Mouse (Mus musculus) hindbrain, embryonic 15.5 days (tissue): ENCODE data around the gene Rpl32. TPM values are rescaled to one million over a fixed set of nuclear protein-coding genes. Genes with fewer than 3 reads are reported as not detected.
A peak's percentile ranks its signal among the peaks of the same experiment; 100 is the strongest.

Source experiments
- ATAC-seq: fragments of 200-750 bp; cut with Nextera tagmentation; 2 replicates; pipeline ENCODE4 v1.8.0; 2017; ENCODE audit warnings: low read depth, moderate number of reproducible peaks, moderate TSS enrichment; ENCODE audit not compliant: low FRiP score
- H3K27ac ChIP-seq: fragments of 300-500 bp; sonication (generic); replicated peaks from 2 replicates; pipeline ENCODE4 v1.5.1; 2015; ENCODE audit warnings: mild to moderate bottlenecking, inconsistent platforms
- H3K27me3 ChIP-seq: fragments of 300-500 bp; sonication (generic); 2 replicates; pipeline ENCODE4 v1.6.1; 2015; ENCODE audit warnings: control low read depth, inconsistent platforms
- H3K36me3 ChIP-seq: fragments of 300-500 bp; sonication (generic); 2 replicates; pipeline ENCODE4 v1.6.1; 2015; ENCODE audit warnings: control low read depth, inconsistent platforms
- H3K4me1 ChIP-seq: fragments of 300-500 bp; sonication (generic); replicated peaks from 2 replicates; pipeline ENCODE4 v1.6.1; 2015; ENCODE audit warnings: control low read depth, inconsistent platforms
- H3K4me2 ChIP-seq: fragments of 300-500 bp; sonication (generic); 2 replicates; pipeline ENCODE4 v1.6.1; 2015; ENCODE audit warnings: moderate library complexity, mild to moderate bottlenecking, inconsistent platforms
- H3K4me3 ChIP-seq: fragments of 300-500 bp; sonication (generic); 2 replicates; pipeline ENCODE4 v1.5.1; 2015; ENCODE audit warnings: mild to moderate bottlenecking, inconsistent platforms
- H3K9ac ChIP-seq: fragments of 300-500 bp; sonication (generic); 2 replicates; pipeline ENCODE4 v1.6.1; 2015; ENCODE audit warnings: inconsistent platforms
- H3K9me3 ChIP-seq: fragments of 300-500 bp; sonication (generic); 2 replicates; pipeline ENCODE4 v1.6.1; 2016; ENCODE audit warnings: control low read depth, inconsistent platforms
- WGBS: fragments of 180-500 bp; shearing (Covaris S2); methylation state at CpG from one replicate; pipeline ENCODE4 v1.1.7; 2015; 5-methylcytosine and 5-hydroxymethylcytosine counted together
- polyA plus RNA-seq: library from polyadenylated mRNA; unstranded; fragments of >200 nt; fragmentation: Nextera tagmentation; extraction: Ambion mirVana; gene quantifications from 2 replicates; pipeline ENCODE4 v1.2.1, GENCODE M21; 2015

The Rpl32 gene
- polyA plus RNA-seq, 1 experiment from 2014 or later = 948 TPM

DNA sequence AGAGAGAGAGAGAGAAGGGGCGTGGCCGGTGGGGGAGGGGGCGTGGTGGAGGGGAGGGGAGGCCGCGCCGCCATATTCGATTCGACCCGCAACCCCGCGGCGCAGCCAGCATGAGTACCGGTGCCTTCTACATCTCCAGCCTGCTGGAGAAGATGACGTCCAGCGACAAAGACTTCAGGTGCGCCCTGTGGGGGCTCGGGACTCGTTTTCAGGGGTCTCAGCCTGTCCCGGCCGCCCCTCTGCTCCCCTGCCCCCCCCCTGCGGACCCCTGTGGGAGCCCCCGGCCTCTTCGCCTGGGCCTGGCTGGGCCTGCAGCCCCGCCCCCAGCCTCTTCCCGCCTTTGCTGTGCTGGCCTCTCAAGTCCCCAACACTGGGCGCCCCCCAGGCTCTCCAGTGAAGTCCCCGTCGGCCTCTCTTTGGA lies 34.0 kb downstream of the Rpl32 start, which contains the start of gene Cand2:
Cand2 (plus strand) TSS at position 38 of the 421 bp plus-strand sequence.
- peak within 1 kb of the TSS; percentile 81 for H3K4me2 ChIP-seq
- peak; percentile 84 for ATAC-seq
- WGBS = 0% methylated on average over 10 of the region's 28 CpGs

GRCm38 (mm10) chr6:115773966-115774413 lies 34.6 kb downstream of the Rpl32 start:
- H3K4me1 ChIP-seq = peaks cover 30% of the 10 kb centered on the region
- no peaks in the 10 kb centered on the region for H3K27me3 ChIP-seq
- H3K27ac ChIP-seq = peak overlapping the region; percentile 69
- WGBS = under 1% methylated on average over 14 of the region's 14 CpGs
- peak overlapping the region; percentile 97 for H3K4me3 ChIP-seq
- no peaks in the 10 kb centered on the region for H3K9me3 ChIP-seq
- peak; percentile 82 for ATAC-seq
- no peaks in the 10 kb centered on the region for H3K36me3 ChIP-seq
- H3K4me2 ChIP-seq = peak overlapping the region; percentile 81
- peak overlapping the region; percentile 43 for H3K9ac ChIP-seq

More for the DNA sequence above, 34.0 kb downstream of the Rpl32 start, which contains the start of gene Cand2:
- Histone ChIP-seq H3K36me3 (no peaks in the 10 kb centered on the region), H3K4me3 (peak within 1 kb of the TSS; percentile 97), H3K4me1 (peaks cover 30% of the 10 kb centered on the region), H3K9ac (peak within 1 kb of the TSS; percentile 88), H3K27me3 (no peaks in the 10 kb centered on the region), H3K9me3 (no peaks in the 10 kb centered on the region), H3K27ac (peak within 1 kb of the TSS; percentile 82)

DNA sequence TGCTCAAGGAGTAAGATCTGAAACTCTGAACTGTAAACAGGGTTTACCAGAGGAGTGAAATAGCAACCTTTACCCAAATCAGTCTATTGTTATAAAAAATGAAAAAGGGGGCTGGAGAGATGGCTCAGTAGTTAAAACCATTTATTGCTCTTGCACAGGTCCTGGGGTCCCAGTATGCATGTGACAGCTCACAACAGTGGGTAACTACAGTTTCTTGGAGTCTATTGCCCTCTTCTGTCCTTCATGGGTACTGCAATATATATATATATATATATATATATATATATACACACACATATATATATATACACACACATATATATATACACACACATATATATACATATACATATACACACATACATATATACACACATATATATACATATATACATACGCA lies 35.9 kb downstream of the Rpl32 start:
- Histone ChIP-seq H3K4me3 (no peak overlapping the region), H3K27me3 (no peaks in the 10 kb centered on the region), H3K9me3 (no peaks in the 10 kb centered on the region), H3K9ac (no peak overlapping the region), H3K27ac (no peak overlapping the region), H3K4me1 (peaks cover 30% of the 10 kb centered on the region), H3K36me3 (no peaks in the 10 kb centered on the region), H3K4me2 (no peak overlapping the region)
- 56% methylated on average over 1 of the region's 1 CpGs for WGBS
- no peak for ATAC-seq

GRCm38 (mm10) chr6:115772201-115772600 lies 36.3 kb downstream of the Rpl32 start:
- Histone ChIP-seq H3K9ac (no peak overlapping the region), H3K27ac (no peak overlapping the region), H3K36me3 (no peaks in the 10 kb centered on the region), H3K4me1 (peaks cover 30% of the 10 kb centered on the region), H3K4me2 (no peak overlapping the region), H3K4me3 (no peak overlapping the region), H3K9me3 (no peaks in the 10 kb centered on the region), H3K27me3 (no peaks in the 10 kb centered on the region)
- no peak for ATAC-seq
- 85% methylated on average over 6 of the region's 6 CpGs for WGBS

GRCm38 (mm10) chr6:115770852-115771251 lies 37.7 kb downstream of the Rpl32 start:
- no peaks in the 10 kb centered on the region for H3K36me3 ChIP-seq

GRCm38 (mm10) chr6:115770059-115770670 lies 38.4 kb downstream of the Rpl32 start:
- no peak for ATAC-seq
- H3K9ac ChIP-seq = no peak overlapping the region
- H3K36me3 ChIP-seq = no peaks in the 10 kb centered on the region
- H3K4me3 ChIP-seq = no peak overlapping the region
- no peaks in the 10 kb centered on the region for H3K9me3 ChIP-seq
- H3K4me2 ChIP-seq = no peak overlapping the region
- 85% methylated on average over 20 of the region's 20 CpGs for WGBS
- H3K27me3 ChIP-seq = no peaks in the 10 kb centered on the region
- no peak overlapping the region for H3K27ac ChIP-seq
- H3K4me1 ChIP-seq = peaks cover 10% of the 10 kb centered on the region

More at GRCm38 (mm10) chr6:115770852-115771251, 37.7 kb downstream of the Rpl32 start:
- Histone ChIP-seq H3K4me2 (no peak overlapping the region), H3K27ac (no peak overlapping the region), H3K4me3 (no peak overlapping the region), H3K4me1 (peaks cover 17% of the 10 kb centered on the region), H3K9ac (no peak overlapping the region), H3K27me3 (no peaks in the 10 kb centered on the region), H3K9me3 (no peaks in the 10 kb centered on the region)
- 67% methylated on average over 4 of the region's 4 CpGs for WGBS
- no peak for ATAC-seq

- no peak overlapping the region for H3K9ac ChIP-seq
- no peak overlapping the region for H3K4me2 ChIP-seq
- no peak for ATAC-seq
- no peaks in the 10 kb centered on the region for H3K36me3 ChIP-seq
- 0 out of 2 replicates have a peak, but pooled peaks cover 4% of the 10 kb centered on the region for H3K4me1 ChIP-seq
- no peaks in the 10 kb centered on the region for H3K27me3 ChIP-seq
- 89% methylated on average over 4 of the region's 4 CpGs for WGBS
- no peak overlapping the region for H3K4me3 ChIP-seq
- H3K9me3 ChIP-seq = no peaks in the 10 kb centered on the region
- no peak overlapping the region for H3K27ac ChIP-seq
Measured at GRCm38 (mm10) chr6:115768207-115768606, 40.3 kb downstream of the Rpl32 start.

GRCm38 (mm10) chr6:115767357-115767756 lies 41.2 kb downstream of the Rpl32 start:
- Histone ChIP-seq H3K4me1 (peaks cover 5% of the 10 kb centered on the region), H3K27ac (no peak overlapping the region), H3K27me3 (no peaks in the 10 kb centered on the region), H3K4me3 (no peak overlapping the region), H3K4me2 (no peak overlapping the region), H3K36me3 (no peaks in the 10 kb centered on the region), H3K9me3 (no peaks in the 10 kb centered on the region), H3K9ac (no peak overlapping the region)
- no peak for ATAC-seq
- WGBS = 36% methylated on average over 9 of the region's 9 CpGs

GRCm38 (mm10) chr6:115764179-115764578 lies 44.4 kb downstream of the Rpl32 start:
- ATAC-seq = peak; percentile 92
- peak overlapping the region; percentile 75 for H3K27ac ChIP-seq

GRCm38 (mm10) chr6:115761995-115762756 lies 46.4 kb downstream of the Rpl32 start, which contains the start of gene Tmem40:
Gene Tmem40 (minus strand): TSS chr6:115762410.
- Histone ChIP-seq H3K4me1 (peaks cover 12% of the 10 kb centered on the region), H3K4me3 (no peak within 1 kb of the TSS), H3K9ac (no peak within 1 kb of the TSS), H3K36me3 (no peaks in the 10 kb centered on the region), H3K27ac (peak within 1 kb of the TSS; percentile 58), H3K9me3 (no peaks in the 10 kb centered on the region), H3K27me3 (no peaks in the 10 kb centered on the region), H3K4me2 (0 out of 2 replicates have a peak within 1 kb of the TSS, but pooled peaks have one; percentile 2)
- 1% methylated on average over 9 of the region's 9 CpGs for WGBS
- peak; percentile 27; the same call in 1 of the 2 replicates for ATAC-seq

More at GRCm38 (mm10) chr6:115764179-115764578, 44.4 kb downstream of the Rpl32 start:
- WGBS = 4% methylated on average over 7 of the region's 7 CpGs
- Histone ChIP-seq H3K9me3 (no peaks in the 10 kb centered on the region), H3K4me3 (no peak overlapping the region), H3K27me3 (no peaks in the 10 kb centered on the region), H3K36me3 (no peaks in the 10 kb centered on the region), H3K4me2 (peak overlapping the region; percentile 20), H3K9ac (no peak overlapping the region), H3K4me1 (peaks cover 12% of the 10 kb centered on the region)

- 64% methylated on average over 4 of the region's 4 CpGs for whole genome bisulfite sequencing
- no peak overlapping the region for H3K27ac ChIP-seq
- ATAC-seq = no peak
Measured at GRCm38 (mm10) chr6:115760982-115761381, 47.6 kb downstream of the Rpl32 start.

DNA sequence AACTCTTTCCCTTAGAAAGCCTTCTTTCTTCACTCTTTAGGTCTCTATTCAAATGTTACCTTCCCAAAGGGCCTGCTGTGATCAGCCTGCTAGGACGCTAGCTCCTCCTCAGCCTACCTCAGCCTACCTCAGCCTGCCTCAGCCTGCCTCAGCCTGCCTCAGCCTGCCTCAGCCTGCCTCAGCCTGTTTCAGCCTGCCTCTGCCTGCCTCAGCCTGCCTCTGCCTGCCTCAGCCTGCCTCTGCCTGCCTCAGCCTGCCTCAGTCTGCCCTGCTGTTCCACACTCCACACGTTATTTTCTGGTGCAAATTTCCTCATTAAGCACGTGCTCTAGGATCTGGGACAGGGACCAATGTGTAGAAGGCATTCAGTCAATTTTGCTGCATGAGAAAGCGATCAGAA lies 48.4 kb downstream of the Rpl32 start:
- H3K4me2 ChIP-seq = no peak overlapping the region
- H3K9me3 ChIP-seq = no peaks in the 10 kb centered on the region
- no peaks in the 10 kb centered on the region for H3K27me3 ChIP-seq
- no peak overlapping the region for H3K9ac ChIP-seq
- no peak for ATAC-seq
- no peak overlapping the region for H3K4me3 ChIP-seq
- H3K4me1 ChIP-seq = peaks cover 12% of the 10 kb centered on the region
- H3K36me3 ChIP-seq = no peaks in the 10 kb centered on the region
- H3K27ac ChIP-seq = no peak overlapping the region
- WGBS = 90% methylated on average over 4 of the region's 4 CpGs

More at GRCm38 (mm10) chr6:115760982-115761381, 47.6 kb downstream of the Rpl32 start:
- no peak overlapping the region for H3K4me2 ChIP-seq
- H3K4me1 ChIP-seq = peaks cover 12% of the 10 kb centered on the region
- no peaks in the 10 kb centered on the region for H3K9me3 ChIP-seq
- no peak overlapping the region for H3K9ac ChIP-seq
- H3K36me3 ChIP-seq = no peaks in the 10 kb centered on the region
- H3K4me3 ChIP-seq = no peak overlapping the region
- no peaks in the 10 kb centered on the region for H3K27me3 ChIP-seq
